Mouse (Mus musculus) heart, embryonic 10.5 days (tissue): ENCODE data around the gene Cpne6. TPM values are rescaled to one million over a fixed set of nuclear protein-coding genes. Genes with fewer than 3 reads are reported as not detected.
A peak's percentile ranks its signal among the peaks of the same experiment; 100 is the strongest.

ENCODE experiments used
- DNase-seq: peaks from one replicate; pipeline ENCODE4 v3.0.0-alpha.2; 2017; ENCODE audit warnings: low spot score
- H3K27ac ChIP-seq: fragments of 300-500 bp; sonication (generic); 2 replicates; pipeline ENCODE4 v1.5.1; 2016; ENCODE audit warnings: mild to moderate bottlenecking
- H3K27me3 ChIP-seq: fragments of 300-500 bp; sonication (generic); 2 replicates; pipeline ENCODE4 v1.6.1; 2016; ENCODE audit warnings: mild to moderate bottlenecking; ENCODE audit not compliant: poor library complexity, insufficient read depth, severe bottlenecking
- H3K36me3 ChIP-seq: fragments of 300-500 bp; sonication (generic); 2 replicates; pipeline ENCODE4 v1.6.1; 2016; ENCODE audit warnings: mild to moderate bottlenecking, moderate library complexity
- H3K4me1 ChIP-seq: fragments of 300-500 bp; sonication (generic); 2 replicates; pipeline ENCODE4 v1.6.1; 2016; ENCODE audit warnings: mild to moderate bottlenecking
- H3K4me3 ChIP-seq: fragments of 300-500 bp; sonication (generic); 2 replicates; pipeline ENCODE4 v1.5.1; 2016; ENCODE audit warnings: mild to moderate bottlenecking, moderate library complexity
- H3K9me3 ChIP-seq: fragments of 300-500 bp; sonication (generic); 2 replicates; pipeline ENCODE4 v1.6.1; 2016; ENCODE audit warnings: mild to moderate bottlenecking, moderate library complexity
- WGBS: fragments of 180-500 bp; shearing (Covaris S2); methylation state at CpG from one replicate; pipeline ENCODE4 v1.1.7; 2016; 5-methylcytosine and 5-hydroxymethylcytosine counted together
- polyA plus RNA-seq: library from polyadenylated mRNA; unstranded; fragments of >200 nt; fragmentation: Nextera tagmentation; extraction: Ambion mirVana; gene quantifications from 2 replicates; pipeline ENCODE4 v1.2.1, GENCODE M21; 2016

The Cpne6 gene
- polyA plus RNA-seq, 1 experiment from 2014 or later: 0.36 TPM

DNA sequence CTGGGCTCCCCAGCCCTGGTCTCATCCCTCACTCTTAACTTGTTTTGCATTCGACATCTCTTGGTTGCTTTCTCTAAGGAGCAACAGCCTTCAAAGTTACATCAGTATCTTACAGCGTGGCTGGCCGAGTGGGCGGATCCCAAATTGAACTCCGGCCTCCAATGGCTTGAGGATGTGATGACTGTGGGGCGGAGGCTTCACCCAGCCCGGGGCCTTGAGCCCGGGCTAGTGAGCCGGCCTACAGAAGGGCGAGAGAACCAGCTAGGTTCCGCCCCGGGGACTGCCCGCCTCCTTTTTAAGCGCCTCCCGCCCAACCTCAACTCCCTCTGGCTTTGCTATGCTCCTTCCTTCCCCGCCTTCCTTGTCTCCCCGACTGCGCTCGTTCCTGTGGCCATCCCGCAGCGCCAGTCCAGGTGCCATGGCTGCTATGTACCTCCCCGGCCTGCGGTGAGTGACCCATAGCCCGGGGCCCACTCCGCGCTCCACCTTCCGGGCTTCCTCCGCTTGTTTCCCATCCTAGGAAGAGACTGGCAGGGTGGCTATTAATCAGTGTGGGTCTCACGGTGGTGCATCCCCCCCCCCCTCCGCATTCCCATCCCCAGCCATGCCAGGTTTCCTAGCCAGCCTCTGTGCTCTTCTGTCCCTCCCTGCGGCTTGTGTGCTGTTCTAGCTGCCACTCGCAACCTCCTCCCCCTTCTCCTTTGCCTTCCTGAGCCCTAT is 30.0 kb downstream of the Cpne6 start, which contains the start of gene Pck2:
TSS of gene Pck2 (plus strand) at position 200 of the 720 bp plus-strand sequence.
- H3K4me3 ChIP-seq: peak within 1 kb of the TSS; percentile 75
- H3K4me1 ChIP-seq: peaks cover 24% of the 10 kb centered on the region
- peak; percentile 96 for DNase-seq
- WGBS: under 1% methylated on average over 32 of the region's 32 CpGs
- peak within 1 kb of the TSS; percentile 92 for H3K27ac ChIP-seq
- H3K9me3 ChIP-seq: no peaks in the 10 kb centered on the region
- H3K27me3 ChIP-seq: no peaks in the 10 kb centered on the region
- H3K36me3 ChIP-seq: peaks cover 27% of the 10 kb centered on the region

DNA sequence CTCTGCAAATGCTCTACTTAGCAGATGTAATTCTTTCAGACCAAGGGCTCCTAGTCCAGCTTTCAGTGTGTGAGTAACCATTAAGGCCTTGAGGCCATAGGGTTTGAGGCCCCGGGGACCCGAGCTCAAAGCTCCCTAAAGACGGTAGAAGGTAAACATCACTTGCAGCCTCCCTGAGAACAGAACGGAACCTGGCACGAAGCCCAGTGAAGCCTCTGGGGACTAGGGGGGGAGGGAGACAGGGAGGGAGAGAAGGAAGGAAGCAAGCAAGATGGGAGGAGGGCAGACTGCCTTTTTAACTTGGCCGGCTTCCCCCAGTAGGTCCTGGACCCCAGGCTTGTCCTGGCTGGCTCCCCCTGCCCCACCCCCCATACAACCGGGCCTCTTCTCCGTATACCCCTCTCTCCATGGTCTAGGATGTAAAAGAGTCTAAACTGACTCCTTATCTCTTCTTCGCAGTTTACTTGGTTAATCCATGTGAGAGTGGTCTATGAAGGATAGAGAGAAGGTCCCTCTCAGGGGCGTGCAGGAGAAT is 30.6 kb downstream of the Cpne6 start:
- H3K27ac ChIP-seq: peak overlapping the region; percentile 92
- H3K9me3 ChIP-seq: no peaks in the 10 kb centered on the region
- peak; percentile 86 for DNase-seq
- H3K4me1 ChIP-seq: peaks cover 24% of the 10 kb centered on the region
- peaks cover 31% of the 10 kb centered on the region for H3K36me3 ChIP-seq
- no peaks in the 10 kb centered on the region for H3K27me3 ChIP-seq
- peak overlapping the region; percentile 75 for H3K4me3 ChIP-seq
- WGBS: 4% methylated on average over 10 of the region's 10 CpGs

DNA sequence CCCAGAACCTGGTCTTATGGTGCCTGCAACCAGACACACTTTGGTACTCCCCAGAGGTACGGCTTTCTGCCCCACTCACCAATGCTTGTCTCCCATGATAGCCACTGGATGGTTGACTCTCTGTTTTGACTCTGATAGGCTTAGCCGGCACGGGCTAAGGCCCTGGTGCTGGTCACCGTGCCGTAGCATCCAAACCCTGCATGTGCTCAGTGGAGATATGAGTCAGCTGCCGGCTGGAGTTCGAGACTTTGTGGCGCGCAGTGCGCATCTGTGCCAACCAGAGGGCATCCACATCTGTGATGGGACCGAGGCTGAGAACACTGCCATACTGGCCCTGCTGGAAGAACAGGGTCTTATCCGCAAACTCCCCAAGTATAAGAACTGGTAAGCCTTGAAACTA is 32.0 kb downstream of the Cpne6 start:
- Histone ChIP-seq H3K4me1 (peaks cover 24% of the 10 kb centered on the region), H3K36me3 (peaks cover 45% of the 10 kb centered on the region), H3K27ac (no peak overlapping the region), H3K4me3 (no peak overlapping the region), H3K27me3 (no peaks in the 10 kb centered on the region), H3K9me3 (no peaks in the 10 kb centered on the region)
- 91% methylated on average over 12 of the region's 12 CpGs for WGBS
- no peak for DNase-seq

DNA sequence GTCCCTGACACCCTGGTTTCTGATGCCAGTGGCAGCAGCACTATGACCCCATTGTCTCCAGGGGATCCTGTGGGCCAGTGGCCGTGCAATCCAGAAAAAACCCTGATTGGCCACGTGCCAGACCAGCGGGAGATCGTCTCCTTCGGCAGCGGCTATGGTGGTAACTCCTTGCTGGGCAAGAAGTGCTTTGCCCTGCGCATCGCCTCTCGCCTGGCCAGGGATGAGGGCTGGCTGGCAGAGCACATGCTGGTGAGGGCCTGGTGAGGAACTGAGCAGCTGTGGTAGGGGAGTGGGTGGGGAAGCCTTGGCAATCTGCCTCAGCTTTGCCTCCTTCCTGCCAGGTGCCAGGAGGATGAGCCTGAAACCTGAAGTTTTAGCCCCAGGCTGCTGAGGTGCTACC is 34.1 kb downstream of the Cpne6 start:
- Histone ChIP-seq H3K4me1 (peaks cover 24% of the 10 kb centered on the region), H3K27me3 (no peaks in the 10 kb centered on the region), H3K9me3 (no peaks in the 10 kb centered on the region), H3K27ac (no peak overlapping the region), H3K4me3 (no peak overlapping the region), H3K36me3 (peaks cover 66% of the 10 kb centered on the region)
- no peak for DNase-seq
- 83% methylated on average over 9 of the region's 9 CpGs for WGBS

DNA sequence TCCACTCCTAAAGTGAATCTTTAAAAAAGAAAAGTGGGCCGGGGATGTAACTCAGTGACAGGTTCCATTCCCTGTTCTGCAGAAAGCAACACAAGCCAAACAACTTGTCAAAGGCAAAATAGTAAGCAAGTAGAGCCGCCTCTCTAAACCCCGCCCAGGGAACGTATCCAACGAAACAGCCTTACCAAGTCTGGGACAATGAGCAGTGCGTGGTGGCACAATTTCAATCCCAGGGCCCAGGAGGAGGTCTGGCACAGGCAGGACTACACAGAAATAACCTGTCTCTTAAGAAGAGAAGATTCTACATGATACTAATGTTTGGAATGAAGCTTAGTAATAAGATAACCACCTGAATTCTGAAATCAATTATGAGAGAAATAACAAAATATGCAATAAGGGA is 39.9 kb downstream of the Cpne6 start:
- no peaks in the 10 kb centered on the region for H3K27me3 ChIP-seq
- no peak overlapping the region for H3K27ac ChIP-seq
- no peak for DNase-seq
- no peaks in the 10 kb centered on the region for H3K4me1 ChIP-seq
- H3K36me3 ChIP-seq: peaks cover 48% of the 10 kb centered on the region
- no peaks in the 10 kb centered on the region for H3K9me3 ChIP-seq
- WGBS: 86% methylated on average over 6 of the region's 6 CpGs
- no peak overlapping the region for H3K4me3 ChIP-seq

DNA sequence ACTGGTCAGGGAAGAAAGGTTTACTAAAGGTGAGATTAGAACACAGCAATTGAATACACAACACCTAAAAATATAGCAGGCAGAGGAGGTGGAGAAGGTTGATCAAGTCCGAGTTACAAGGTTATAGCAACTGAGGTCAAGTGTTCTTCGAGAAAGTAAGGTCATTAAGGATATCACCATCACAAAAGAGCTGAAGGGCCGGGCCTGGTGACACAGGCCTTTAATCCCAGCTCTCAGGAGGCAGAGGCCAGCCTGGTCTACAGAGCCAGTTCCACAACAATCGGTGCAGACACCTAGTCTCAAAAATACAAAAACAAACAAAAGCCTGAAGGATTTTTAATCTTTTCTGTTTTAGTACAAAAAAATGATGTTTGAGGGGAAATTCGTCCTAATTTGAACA is 41.1 kb downstream of the Cpne6 start:
- 73% methylated on average over 5 of the region's 5 CpGs for whole genome bisulfite sequencing

DNA sequence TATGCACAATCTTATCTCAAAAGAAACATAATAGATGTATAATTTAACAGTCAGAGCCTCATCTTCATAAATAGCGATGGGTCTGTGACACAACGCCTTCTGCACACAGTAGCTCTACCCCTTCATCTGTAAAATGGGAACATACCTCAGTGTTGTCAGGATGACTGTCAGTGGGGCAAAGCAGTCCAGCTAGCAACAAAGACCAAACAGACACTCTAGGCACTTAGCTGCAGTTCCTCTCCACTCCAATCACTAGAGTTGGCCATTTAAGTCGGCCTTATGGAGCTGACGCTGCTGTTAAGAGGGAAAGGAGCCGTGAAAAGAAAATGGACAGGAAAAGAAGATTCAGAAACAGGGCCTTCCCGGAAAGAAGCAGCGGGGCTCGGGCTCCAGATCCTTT is 41.5 kb downstream of the Cpne6 start:
- no peaks in the 10 kb centered on the region for H3K9me3 ChIP-seq
- peaks cover 34% of the 10 kb centered on the region for H3K36me3 ChIP-seq
- DNase-seq: no peak
- no peaks in the 10 kb centered on the region for H3K27me3 ChIP-seq
- H3K27ac ChIP-seq: no peak overlapping the region
- H3K4me1 ChIP-seq: 0 out of 2 replicates have a peak, but pooled peaks cover 2% of the 10 kb centered on the region
- H3K4me3 ChIP-seq: no peak overlapping the region
- WGBS: 84% methylated on average over 8 of the region's 8 CpGs

More for the DNA sequence above, 41.1 kb downstream of the Cpne6 start:
- no peak overlapping the region for H3K27ac ChIP-seq
- no peaks in the 10 kb centered on the region for H3K27me3 ChIP-seq
- no peaks in the 10 kb centered on the region for H3K4me1 ChIP-seq
- no peaks in the 10 kb centered on the region for H3K9me3 ChIP-seq
- H3K4me3 ChIP-seq: no peak overlapping the region
- peaks cover 38% of the 10 kb centered on the region for H3K36me3 ChIP-seq
- DNase-seq: no peak

DNA sequence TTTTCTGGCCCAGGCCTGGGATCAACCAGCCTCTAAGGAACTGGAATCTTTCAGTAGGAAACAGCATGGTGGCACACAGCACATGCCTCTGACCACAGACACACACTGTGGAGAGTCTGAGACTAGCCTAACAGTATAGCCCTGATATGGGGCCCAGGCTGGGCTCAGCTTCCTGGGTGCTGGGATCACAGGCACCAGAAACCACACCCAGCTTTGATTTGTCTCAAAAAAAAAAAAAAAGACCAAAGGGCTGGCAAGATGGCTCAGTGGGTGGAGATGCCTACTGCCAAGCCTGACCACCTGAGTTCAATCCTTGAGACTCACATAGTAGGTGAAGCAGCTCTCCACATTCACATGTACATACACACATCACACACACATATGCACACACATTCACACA is 44.4 kb downstream of the Cpne6 start:
- H3K27me3 ChIP-seq: no peaks in the 10 kb centered on the region
- DNase-seq: no peak
- H3K4me1 ChIP-seq: 0 out of 2 replicates have a peak, but pooled peaks cover 5% of the 10 kb centered on the region
- H3K36me3 ChIP-seq: peaks cover 6% of the 10 kb centered on the region
- H3K4me3 ChIP-seq: no peak overlapping the region
- H3K27ac ChIP-seq: no peak overlapping the region
- H3K9me3 ChIP-seq: no peaks in the 10 kb centered on the region

DNA sequence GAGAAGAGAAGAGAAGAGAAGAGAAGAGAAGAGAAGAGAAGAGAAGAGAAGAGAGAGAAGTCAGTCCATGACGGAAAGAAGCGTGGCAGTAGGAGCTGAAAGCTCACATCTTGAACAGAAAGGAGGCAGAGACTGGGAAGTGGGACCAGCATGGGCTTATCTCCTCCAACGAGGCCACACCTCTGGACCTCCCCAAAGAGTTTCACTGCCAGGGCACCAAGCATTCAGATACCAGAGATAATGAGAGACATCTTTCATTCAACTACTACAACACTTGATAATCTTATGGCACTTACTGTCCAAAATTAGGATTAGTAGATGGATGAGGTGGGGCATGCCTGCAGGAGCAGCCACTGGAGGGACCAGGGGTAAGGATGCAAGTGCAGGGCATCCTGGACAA is 45.5 kb downstream of the Cpne6 start:
- H3K4me1 ChIP-seq: peaks cover 5% of the 10 kb centered on the region; the same call in 1 of the 2 replicates
- no peaks in the 10 kb centered on the region for H3K27me3 ChIP-seq
- 54% methylated on average over 3 of the region's 3 CpGs for WGBS
- H3K4me3 ChIP-seq: no peak overlapping the region
- H3K9me3 ChIP-seq: no peaks in the 10 kb centered on the region
- H3K27ac ChIP-seq: no peak overlapping the region
- no peaks in the 10 kb centered on the region for H3K36me3 ChIP-seq
- DNase-seq: no peak

DNA sequence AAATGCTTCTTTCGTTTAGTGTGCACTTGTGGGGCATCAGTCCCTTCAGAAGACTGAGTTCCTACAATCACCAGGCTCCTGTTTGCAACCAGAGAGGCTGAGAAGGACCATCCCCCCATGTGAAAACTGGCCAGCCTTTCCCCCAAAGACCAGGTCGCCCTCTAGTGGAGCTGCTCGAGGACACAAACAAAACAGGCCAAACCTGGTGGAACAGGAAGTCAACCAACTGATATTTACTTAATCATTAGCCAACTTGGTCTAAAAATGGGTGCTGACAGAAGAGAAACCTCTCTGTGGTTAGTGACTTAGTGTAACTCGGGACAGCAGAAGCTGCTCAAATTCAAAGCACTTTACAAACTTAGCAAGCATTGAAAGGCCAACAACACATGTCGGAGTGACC is 46.8 kb downstream of the Cpne6 start:
- no peak overlapping the region for H3K4me3 ChIP-seq
- H3K9me3 ChIP-seq: no peaks in the 10 kb centered on the region
- peak; percentile 89 for DNase-seq
- H3K27me3 ChIP-seq: no peaks in the 10 kb centered on the region
- WGBS: 29% methylated on average over 5 of the region's 5 CpGs
- H3K27ac ChIP-seq: no peak overlapping the region
- H3K36me3 ChIP-seq: no peaks in the 10 kb centered on the region
- H3K4me1 ChIP-seq: peaks cover 16% of the 10 kb centered on the region

DNA sequence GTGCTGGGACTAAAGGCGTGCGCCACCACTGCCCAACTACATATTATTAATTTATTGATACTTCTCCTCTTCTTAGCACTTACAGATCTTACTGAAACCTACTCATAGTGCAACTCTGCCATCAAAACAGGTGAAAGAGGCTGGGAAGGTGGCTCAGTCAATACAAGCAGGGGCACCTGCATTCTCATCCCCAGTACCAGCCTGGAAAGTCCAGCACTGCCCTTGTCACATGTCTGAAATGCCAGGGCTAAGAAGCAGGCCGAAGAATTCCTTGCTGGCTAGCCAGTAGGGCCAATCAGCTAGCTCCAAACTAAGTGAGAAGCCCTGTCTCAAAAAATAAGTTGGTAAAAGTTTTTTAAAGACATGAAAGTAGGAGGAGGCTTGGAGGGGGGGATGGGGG is 47.3 kb downstream of the Cpne6 start:
- no peak for DNase-seq
- H3K27ac ChIP-seq: no peak overlapping the region
- H3K4me1 ChIP-seq: peaks cover 16% of the 10 kb centered on the region
- H3K36me3 ChIP-seq: 0 out of 2 replicates have a peak, but pooled peaks cover under 1% of the 10 kb centered on the region
- H3K27me3 ChIP-seq: no peaks in the 10 kb centered on the region
- no peak overlapping the region for H3K4me3 ChIP-seq
- WGBS: 81% methylated on average over 3 of the region's 3 CpGs
- no peaks in the 10 kb centered on the region for H3K9me3 ChIP-seq

DNA sequence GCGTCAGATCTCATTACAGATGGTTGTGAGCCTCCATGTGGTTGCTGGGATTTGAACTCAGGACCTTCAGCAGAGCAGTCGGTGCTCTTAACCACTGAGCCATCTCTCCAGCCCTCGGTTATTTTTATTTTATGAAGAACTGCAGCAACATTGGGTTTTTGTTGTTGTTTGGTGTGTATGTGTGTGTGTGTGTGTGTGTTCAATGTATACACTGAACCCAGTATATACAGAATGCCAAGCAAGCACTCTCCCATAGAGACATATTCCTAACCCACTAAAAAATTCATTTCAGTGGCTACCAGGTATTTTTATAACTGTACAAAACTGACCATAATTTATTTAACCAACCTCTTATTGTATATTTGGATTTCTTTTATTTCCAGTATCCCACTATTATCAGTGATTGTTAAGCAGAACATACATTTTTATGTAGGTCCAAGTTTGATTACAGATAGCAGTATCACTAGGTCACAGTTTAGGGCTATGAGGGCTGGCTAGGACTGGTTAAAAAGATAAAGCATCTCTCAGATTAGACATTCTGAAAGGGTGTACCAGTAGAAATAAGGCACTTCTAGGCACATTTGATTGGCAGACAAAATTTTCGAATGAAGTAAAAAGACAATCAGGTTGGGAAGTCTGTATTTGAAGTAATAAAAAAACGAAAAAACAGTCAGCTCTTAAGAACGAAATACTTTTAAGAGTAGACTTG is 48.6 kb downstream of the Cpne6 start:
- no peak for DNase-seq
- Histone ChIP-seq H3K4me3 (peak overlapping the region; percentile 77), H3K27ac (peak overlapping the region; percentile 98), H3K9me3 (no peaks in the 10 kb centered on the region), H3K4me1 (peaks cover 16% of the 10 kb centered on the region), H3K36me3 (peaks cover 14% of the 10 kb centered on the region; the same call in 1 of the 2 replicates), H3K27me3 (no peaks in the 10 kb centered on the region)
- 52% methylated on average over 6 of the region's 6 CpGs for WGBS

DNA sequence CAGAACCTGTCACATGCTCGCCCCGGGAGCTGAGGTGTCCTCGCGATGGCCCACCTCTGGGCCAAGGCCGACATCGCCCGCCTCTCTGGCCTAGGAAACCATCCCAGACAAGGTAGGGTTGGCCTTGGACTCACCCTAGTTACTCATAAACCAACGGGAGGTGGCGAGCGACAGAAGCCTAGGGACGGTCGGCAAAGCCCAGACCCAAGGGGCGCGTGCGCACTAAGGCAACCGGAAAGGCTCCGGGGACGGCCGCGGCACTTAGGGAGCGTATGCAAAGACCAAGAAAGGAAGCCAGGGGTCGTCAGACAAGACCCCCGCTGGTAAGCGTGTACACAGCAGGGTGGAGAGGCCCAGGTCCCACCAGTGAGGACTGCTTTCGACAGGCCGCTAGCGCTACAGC is 49.6 kb downstream of the Cpne6 start, which contains the start of gene Dcaf11:
TSS of gene Dcaf11 (plus strand) at position 208 of the 403 bp plus-strand sequence.
- H3K27me3 ChIP-seq: no peaks in the 10 kb centered on the region
- WGBS: under 1% methylated on average over 27 of the region's 27 CpGs
- H3K27ac ChIP-seq: peak within 1 kb of the TSS; percentile 98
- no peaks in the 10 kb centered on the region for H3K9me3 ChIP-seq
- peaks cover 23% of the 10 kb centered on the region for H3K36me3 ChIP-seq
- DNase-seq: peak; percentile 97
- peaks cover 16% of the 10 kb centered on the region for H3K4me1 ChIP-seq
- H3K4me3 ChIP-seq: peak within 1 kb of the TSS; percentile 77
